Mouse (Mus musculus) olfactory bulb, adult 2 months (tissue): ENCODE measurements around the gene Bcl11b.

Experiments used
- CTCF ChIP-seq: fragments of 200-500 bp; IDR thresholded peaks from 2 replicates; pipeline ENCODE4 v1.5.1; 2012; ENCODE audit warnings: low read depth, mild to moderate bottlenecking, low read length, moderate library complexity; ENCODE audit not compliant: insufficient read depth
- POLR2A ChIP-seq: fragments of 200-500 bp; IDR thresholded peaks from 2 replicates; pipeline ENCODE4 v1.6.1; 2012; ENCODE audit warnings: mild to moderate bottlenecking, low read depth, low read length, moderate library complexity; ENCODE audit not compliant: insufficient read depth

DNA sequence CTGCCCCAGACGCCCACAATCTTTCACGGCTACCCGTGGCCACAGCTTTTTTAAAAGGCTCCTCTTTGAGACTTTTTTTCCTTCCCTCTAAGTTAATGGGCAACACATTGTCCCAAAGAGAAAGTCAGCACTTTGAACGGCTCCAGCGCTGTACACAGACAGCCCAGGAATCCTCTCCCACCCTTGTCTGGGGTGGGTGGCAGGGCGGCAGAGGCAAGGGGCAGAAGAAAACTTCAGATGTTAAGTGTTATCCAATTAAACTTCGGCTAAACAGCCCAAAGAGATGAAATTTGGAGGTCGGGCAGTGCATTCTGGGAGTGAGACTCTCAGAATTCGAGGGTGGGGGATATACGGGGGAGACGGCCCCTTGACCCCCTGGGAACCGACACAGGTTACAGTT is 38.3 kb downstream of the Bcl11b start:
- TF ChIP-seq POLR2A, result no peak
- TF ChIP-seq CTCF, result no peak
